ENCODE assay signal across 8 mouse cellular contexts in genomic region chr4:137896612-137897297, GRCm38 (mm10). TPM values are rescaled to one million over a fixed set of nuclear protein-coding genes. Genes with fewer than 3 reads are reported as not detected.
DNase-seq lines count a peak whose midpoint lies in the region; ATAC-seq and TF ChIP-seq lines count a peak whose summit lies in the region.

No protein-coding gene starts in this region.

- no peak for TF ChIP-seq EP300 in liver, postnatal 0 days (IDR thresholded peaks at IDR 0.05; ENCODE audit: low read depth)

- H3K27ac ChIP-seq in liver, embryonic 11.5 days (ENCODE audit: low read depth, low read length): peak overlapping the region; percentile 30
- H3K27ac ChIP-seq in liver, postnatal 0 days (ENCODE audit: low read depth): no peak overlapping the region
- H3K27ac ChIP-seq in embryonic facial prominence, embryonic 14.5 days (replicated peaks; ENCODE audit: low read depth, low read length): peak overlapping the region; percentile 84
- H3K27ac ChIP-seq in hindbrain, embryonic 16.5 days (ENCODE audit: low read depth, low read length): peak overlapping the region; percentile 78

- no peaks in the 10 kb centered on the region for H3K9me3 ChIP-seq in liver, embryonic 11.5 days (ENCODE audit: control insufficient read depth, low read length)
- H3K9me3 ChIP-seq in liver, postnatal 0 days (ENCODE audit: low read length): no peaks in the 10 kb centered on the region
- no peaks in the 10 kb centered on the region for H3K9me3 ChIP-seq in embryonic facial prominence, embryonic 14.5 days (ENCODE audit: control insufficient read depth, low read length)
- no peaks in the 10 kb centered on the region for H3K9me3 ChIP-seq in hindbrain, embryonic 16.5 days (ENCODE audit: control insufficient read depth, low read length)

- no peak for TF ChIP-seq CTCF in liver, postnatal 0 days (IDR thresholded peaks at IDR 0.05; ENCODE audit: low read depth)

- H3K4me3 ChIP-seq in liver, embryonic 11.5 days (ENCODE audit: low read depth, low read length): no peak overlapping the region
- no peak overlapping the region for H3K4me3 ChIP-seq in liver, postnatal 0 days (ENCODE audit: low read depth, low read length)
- no peak overlapping the region for H3K4me3 ChIP-seq in embryonic facial prominence, embryonic 14.5 days (ENCODE audit: low read depth, low read length)
- no peak overlapping the region for H3K4me3 ChIP-seq in hindbrain, embryonic 16.5 days (ENCODE audit: low read length)
- no peak overlapping the region for H3K4me3 ChIP-seq in myocyte

- no peaks in the 10 kb centered on the region for H3K36me3 ChIP-seq in liver, embryonic 11.5 days (ENCODE audit: control insufficient read depth, insufficient read depth, low read length)
- 0 out of 2 replicates have a peak, but pooled peaks cover 2% of the 10 kb centered on the region for H3K36me3 ChIP-seq in liver, postnatal 0 days (replicated peaks; ENCODE audit: insufficient read depth, low read length)
- H3K36me3 ChIP-seq in embryonic facial prominence, embryonic 14.5 days (ENCODE audit: control insufficient read depth, insufficient read depth, low read length): no peaks in the 10 kb centered on the region
- H3K36me3 ChIP-seq in hindbrain, embryonic 16.5 days (ENCODE audit: control insufficient read depth, insufficient read depth, low read length): no peaks in the 10 kb centered on the region
- no peaks in the 10 kb centered on the region for H3K36me3 ChIP-seq in myocyte (ENCODE audit: control insufficient read depth, insufficient read depth)

- TF ChIP-seq POLR2A in myocyte (IDR thresholded peaks at IDR 0.05; ENCODE audit: insufficient read length, low read depth): no peak

- H3K27me3 ChIP-seq in liver, embryonic 11.5 days (replicated peaks; ENCODE audit: control insufficient read depth, insufficient read depth, low read length): 0 out of 2 replicates have a peak, but pooled peaks cover 2% of the 10 kb centered on the region
- no peaks in the 10 kb centered on the region for H3K27me3 ChIP-seq in liver, postnatal 0 days (ENCODE audit: insufficient read depth, low read length)
- H3K27me3 ChIP-seq in embryonic facial prominence, embryonic 14.5 days (replicated peaks; ENCODE audit: control insufficient read depth, insufficient read depth, low read length): no peaks in the 10 kb centered on the region
- H3K27me3 ChIP-seq in hindbrain, embryonic 16.5 days (replicated peaks; ENCODE audit: control insufficient read depth, insufficient read depth, low read length): no peaks in the 10 kb centered on the region
- H3K27me3 ChIP-seq in myocyte (ENCODE audit: control insufficient read depth, insufficient read depth, insufficient read length): no peaks in the 10 kb centered on the region

- WGBS in liver, embryonic 11.5 days: 55% methylated on average over 12 of the region's 12 CpGs
- 69% methylated on average over 12 of the region's 12 CpGs for WGBS in liver, postnatal 0 days (ENCODE audit: insufficient replicate concordance)
- 15% methylated on average over 12 of the region's 12 CpGs for WGBS in embryonic facial prominence, embryonic 14.5 days
- WGBS in hindbrain, embryonic 16.5 days: 15% methylated on average over 12 of the region's 12 CpGs

- DNase-seq in liver, embryonic 11.5 days (ENCODE audit: low spot score): no peak
- DNase-seq in liver, postnatal 0 days: no peak
- DNase-seq in embryonic facial prominence, embryonic 14.5 days (ENCODE audit: low spot score): peak; percentile 83
- DNase-seq in urinary bladder, postnatal 25 days (ENCODE audit: low spot score): no peak
- DNase-seq in adrenal gland, postnatal 25 days: no peak

- no peak overlapping the region for H3K9ac ChIP-seq in liver, embryonic 11.5 days (ENCODE audit: low read depth, low read length)
- H3K9ac ChIP-seq in liver, postnatal 0 days (replicated peaks): no peak overlapping the region
- H3K9ac ChIP-seq in embryonic facial prominence, embryonic 14.5 days (ENCODE audit: low read depth, low read length): 0 out of 2 replicates have a peak overlapping the region, but pooled peaks have one; percentile 41
- H3K9ac ChIP-seq in hindbrain, embryonic 16.5 days (ENCODE audit: low read depth, low read length): no peak overlapping the region

- H3K4me1 ChIP-seq in liver, embryonic 11.5 days (replicated peaks; ENCODE audit: control insufficient read depth, insufficient read depth, low read length): peaks cover 6% of the 10 kb centered on the region; the same call in 1 of the 2 replicates
- no peaks in the 10 kb centered on the region for H3K4me1 ChIP-seq in liver, postnatal 0 days (ENCODE audit: insufficient read depth)
- peaks cover 51% of the 10 kb centered on the region for H3K4me1 ChIP-seq in embryonic facial prominence, embryonic 14.5 days (ENCODE audit: control insufficient read depth, insufficient read depth, low read length)
- peaks cover 31% of the 10 kb centered on the region for H3K4me1 ChIP-seq in hindbrain, embryonic 16.5 days (ENCODE audit: control insufficient read depth, insufficient read depth, low read depth, low read length)

- H3ac ChIP-seq in myocyte (ENCODE audit: control insufficient read depth, insufficient read length): no peak overlapping the region

- no peak overlapping the region for H3K4me2 ChIP-seq in liver, embryonic 11.5 days
- H3K4me2 ChIP-seq in liver, postnatal 0 days (ENCODE audit: low read depth, low read length): no peak overlapping the region
- H3K4me2 ChIP-seq in embryonic facial prominence, embryonic 14.5 days (ENCODE audit: low read depth, low read length): peak overlapping the region; percentile 25; the same call in 1 of the 2 replicates
- peak overlapping the region; percentile 15; the same call in 1 of the 2 replicates for H3K4me2 ChIP-seq in hindbrain, embryonic 16.5 days (ENCODE audit: low read length)
- peak overlapping the region; percentile 62 for H3K4me2 ChIP-seq in myocyte (ENCODE audit: low read depth)

- no peak for ATAC-seq in liver, embryonic 11.5 days (replicated peaks; ENCODE audit: low FRiP score)
- ATAC-seq in liver, postnatal 0 days: no peak
- peak; percentile 41 for ATAC-seq in embryonic facial prominence, embryonic 14.5 days (ENCODE audit: low read depth)
- ATAC-seq in hindbrain, embryonic 16.5 days: peak; percentile 59
- no peak for ATAC-seq in megakaryocyte progenitor cell, adult 5-6 weeks (replicated peaks; ENCODE audit: poor library complexity)

- H3K79me2 ChIP-seq in myocyte (ENCODE audit: control insufficient read depth, insufficient read depth): no peaks in the 10 kb centered on the region

TF ChIP-seq in myocyte, 11 proteins besides CTCF, POLR2A, EP300 and RAD21:
- TF ChIP-seq POLR2AphosphoS2 (IDR thresholded peaks at IDR 0.05; ENCODE audit: insufficient read length, low read depth) (no peak), MYOG (IDR thresholded peaks at IDR 0.05; ENCODE audit: control insufficient read depth in 1 of 3, insufficient read depth in 1 of 3, insufficient read length in 2 of 3, low read depth in 2 of 3) (peak in 2 of 3 experiments; percentile 15 to 43), MYOD1 (IDR thresholded peaks at IDR 0.05; ENCODE audit: control insufficient read depth in 1 of 3, insufficient read length in 2 of 3, low read depth in 2 of 3) (peak in 2 of 3 experiments; percentile 25 to 43), TCF3 (IDR thresholded peaks at IDR 0.05; ENCODE audit: insufficient read length, low read depth) (no peak), TCF12 (IDR thresholded peaks at IDR 0.05; ENCODE audit: insufficient read depth, poor library complexity, severe bottlenecking) (no peak), USF1 (IDR thresholded peaks at IDR 0.05; ENCODE audit: low read depth) (peak; percentile 10), MAX (IDR thresholded peaks at IDR 0.05; ENCODE audit: low read depth) (no peak), E2F4 (IDR thresholded peaks at IDR 0.05; ENCODE audit: insufficient read depth) (no peak), CEBPB (IDR thresholded peaks at IDR 0.05; ENCODE audit: insufficient read depth, poor library complexity, severe bottlenecking) (no peak), REST (IDR thresholded peaks at IDR 0.05; ENCODE audit: insufficient read depth, insufficient read length) (no peak), SRF (IDR thresholded peaks at IDR 0.05; ENCODE audit: control insufficient read depth, insufficient read length, low read depth) (no peak)

RNA-seq across cellular contexts. Expression of gene Ece1, which starts 34.7 kb away (rescaled TPM):
- 51.9 and 61.4 TPM in 2 replicates for polyA plus RNA-seq in liver, embryonic 11.5 days (2014; fragmentation: Nextera tagmentation; extraction: Ambion mirVana)
- 32.9 and 35.7 TPM in 2 replicates for polyA plus RNA-seq in liver, postnatal 0 days (2015; fragmentation: Nextera tagmentation; extraction: Ambion mirVana)
- 57.8 and 62.1 TPM in 2 replicates for polyA plus RNA-seq in embryonic facial prominence, embryonic 14.5 days (2014; fragmentation: Nextera tagmentation; extraction: Ambion mirVana)
- 18.5 and 29.8 TPM in 2 replicates for polyA plus RNA-seq in hindbrain, embryonic 16.5 days (2015; fragmentation: Nextera tagmentation; extraction: Ambion mirVana)
- 69.9 TPM for polyA plus RNA-seq in myocyte (2012; fragmentation: generic; extraction: Trizol)
- total RNA-seq in megakaryocyte progenitor cell, adult 5-6 weeks (2015): 6.2 and 7.3 TPM in 2 replicates
- total RNA-seq in megakaryocyte progenitor cell, adult 5-6 weeks (2017): 2.9 and 3.2 TPM in 2 replicates
- 264 and 285 TPM in 2 replicates for total RNA-seq in adrenal gland, postnatal 25 days (2021)

Comparison
In these comparisons a context has a peak if more than half of its experiments do, and no peak if none do; other contexts are left out.
1. ATAC-seq: peak in embryonic facial prominence, embryonic 14.5 days (single experiment) and hindbrain, embryonic 16.5 days (single experiment); none in liver, embryonic 11.5 days (single experiment), liver, postnatal 0 days (single experiment) and megakaryocyte progenitor cell, adult 5-6 weeks (single experiment).
2. H3K4me2 ChIP-seq: peak in embryonic facial prominence, embryonic 14.5 days (single experiment), hindbrain, embryonic 16.5 days (single experiment) and myocyte (single experiment); none in liver, embryonic 11.5 days (single experiment) and liver, postnatal 0 days (single experiment).